26 mouse cellular contexts compared by ENCODE assay signal in genomic region chr5:133715830-133716229, GRCm38 (mm10).
"Had no signal": no experiment of that assay in that cellular context is flagged by ENCODE, and none has a peak within 500 bp of the region (broad histone marks: within the 10 kb centered on the region; RNA-seq: fewer than 3 reads in every experiment).

No protein-coding gene starts in this region.

- ATAC-seq: hindbrain, embryonic 16.5 days; inflammation-experienced regulatory T-cells, adult 6 months had no signal

- DNase-seq: gastrocnemius, adult 2 months; gastrocnemius, postnatal 10 days; gastrocnemius, postnatal 25 days; heart, adult 18-20 months; heart, postnatal 10 days; heart, postnatal 4 days; kidney, adult 11 months; kidney, adult 8-10 months; kidney, postnatal 10 days; kidney, postnatal 25 days; kidney, postnatal 4 days; liver; lung, adult 18-20 months had no signal

- H3K9me3 ChIP-seq: heart, embryonic 10.5 days; heart, embryonic 12.5 days; hindbrain, embryonic 10.5 days; hindbrain, embryonic 12.5 days; limb, embryonic 10.5 days; limb, embryonic 12.5 days had no signal

- H3K27ac ChIP-seq: gastrocnemius, adult 2 months; heart, embryonic 10.5 days; hindbrain, embryonic 10.5 days; hindbrain, embryonic 12.5 days; hindbrain, embryonic 14.5 days; layer of hippocampus, adult 2 months; left cerebral cortex, adult 2 months; limb, embryonic 10.5 days; limb, embryonic 12.5 days; liver, embryonic 14.5 days had no signal

- H3K4me1 ChIP-seq: heart, embryonic 10.5 days; heart, embryonic 12.5 days; limb, embryonic 10.5 days; limb, embryonic 12.5 days had no signal

- H3K36me3 ChIP-seq: heart, embryonic 10.5 days; heart, embryonic 12.5 days; hindbrain, embryonic 10.5 days; hindbrain, embryonic 12.5 days; limb, embryonic 10.5 days; limb, embryonic 12.5 days had no signal

- H3K4me2 ChIP-seq: heart, embryonic 12.5 days; hindbrain, embryonic 12.5 days; hindbrain, embryonic 14.5 days; limb, embryonic 12.5 days; liver, embryonic 11.5 days had no signal

- H3K9ac ChIP-seq: heart, embryonic 12.5 days; hindbrain, embryonic 12.5 days; hindbrain, embryonic 14.5 days; limb, embryonic 12.5 days; liver, embryonic 14.5 days had no signal

- H3K4me3 ChIP-seq: gastrocnemius, adult 2 months; heart, embryonic 10.5 days; heart, embryonic 12.5 days; hindbrain, embryonic 10.5 days; hindbrain, embryonic 12.5 days; layer of hippocampus, adult 2 months; left cerebral cortex, adult 2 months; limb, embryonic 10.5 days; limb, embryonic 12.5 days had no signal

- H3K27me3 ChIP-seq: heart, embryonic 12.5 days; hindbrain, embryonic 12.5 days; limb, embryonic 12.5 days had no signal
